18 mouse cellular contexts compared by ENCODE assay signal in genomic region chr1:92055149-92055548, GRCm38 (mm10).
A peak's percentile ranks its signal among the peaks of the same experiment; 100 is the strongest.
DNase-seq lines count a peak whose midpoint lies in the region; ATAC-seq and TF ChIP-seq lines count a peak whose summit lies in the region.
"Had no signal": no experiment of that assay in that cellular context is flagged by ENCODE, and none has a peak within 500 bp of the region (broad histone marks: within the 10 kb centered on the region; RNA-seq: fewer than 3 reads in every experiment).

No protein-coding gene starts in this region.

- H3K27ac ChIP-seq in heart, embryonic 15.5 days, result peak overlapping the region; percentile 42
- no peak overlapping the region for H3K27ac ChIP-seq in stomach, embryonic 14.5 days (ENCODE audit: low read length)
- H3K27ac ChIP-seq in stomach, postnatal 0 days (replicated peaks), result no peak overlapping the region
- H3K27ac ChIP-seq: forebrain, embryonic 12.5 days; liver, embryonic 13.5 days had no signal

- no peak for TF ChIP-seq CTCF in stomach, postnatal 0 days (IDR thresholded peaks at IDR 0.05; ENCODE audit: low read depth)

- no peak; the same call in 1 of the 2 replicates for ATAC-seq in heart, embryonic 15.5 days (replicated peaks; ENCODE audit: insufficient number of reproducible peaks, insufficient read depth, low FRiP score, low read depth)
- peak; percentile 42; the same call in 1 of the 2 replicates for ATAC-seq in stomach, embryonic 14.5 days (ENCODE audit: insufficient number of reproducible peaks, insufficient read depth, low FRiP score, low read depth)
- no peak for ATAC-seq in stomach, postnatal 0 days (ENCODE audit: low FRiP score, low TSS enrichment)
- ATAC-seq: inflammation-experienced regulatory T-cells, adult 6 months had no signal

- no peaks in the 10 kb centered on the region for H3K27me3 ChIP-seq in heart, embryonic 15.5 days
- no peaks in the 10 kb centered on the region for H3K27me3 ChIP-seq in stomach, embryonic 14.5 days (ENCODE audit: control insufficient read depth, insufficient read depth, low read length)
- H3K27me3 ChIP-seq in stomach, postnatal 0 days (ENCODE audit: control insufficient read depth, insufficient read depth, low read length), result no peaks in the 10 kb centered on the region
- H3K27me3 ChIP-seq: forebrain, embryonic 12.5 days; liver, embryonic 13.5 days had no signal

- H3K9ac ChIP-seq in heart, embryonic 15.5 days, result no peak overlapping the region
- no peak overlapping the region for H3K9ac ChIP-seq in stomach, embryonic 14.5 days (replicated peaks; ENCODE audit: low read depth, low read length)
- no peak overlapping the region for H3K9ac ChIP-seq in stomach, postnatal 0 days (ENCODE audit: low read length)
- H3K9ac ChIP-seq: forebrain, embryonic 12.5 days; liver, embryonic 13.5 days had no signal

- DNase-seq in adrenal gland, postnatal 10 days, result peak; percentile 35
- DNase-seq in adrenal gland, adult 2 months, result no peak
- no peak for DNase-seq in heart, postnatal 36 days
- DNase-seq in kidney, adult 9 months, result peak; percentile 53
- DNase-seq in kidney, postnatal 14 days, result no peak
- no peak for DNase-seq in stomach, postnatal 0 days (ENCODE audit: low spot score)
- DNase-seq: cerebellum, adult 18-20 months; cerebellum, postnatal 36 days; gastrocnemius, postnatal 14 days; liver, embryonic 13.5 days; midbrain, embryonic 14.5 days; retina, postnatal 1 day; right cerebral cortex, postnatal 4 days; thymus, postnatal 36 days had no signal

- intact Hi-C loops in heart, postnatal 36 days (cut with DNase I), result no loop called here

- H3K4me2 ChIP-seq in heart, embryonic 15.5 days, result no peak overlapping the region
- no peak overlapping the region for H3K4me2 ChIP-seq in stomach, embryonic 14.5 days (replicated peaks; ENCODE audit: low read depth, low read length)
- no peak overlapping the region for H3K4me2 ChIP-seq in stomach, postnatal 0 days (replicated peaks; ENCODE audit: low read depth)
- H3K4me2 ChIP-seq: forebrain, embryonic 12.5 days; liver, embryonic 13.5 days had no signal

- no peaks in the 10 kb centered on the region for H3K36me3 ChIP-seq in heart, embryonic 15.5 days
- H3K36me3 ChIP-seq in stomach, embryonic 14.5 days (ENCODE audit: control insufficient read depth, insufficient read depth, low read length), result no peaks in the 10 kb centered on the region
- H3K36me3 ChIP-seq in stomach, postnatal 0 days (ENCODE audit: control insufficient read depth, insufficient read depth, low read length), result no peaks in the 10 kb centered on the region
- H3K36me3 ChIP-seq: forebrain, embryonic 12.5 days; liver, embryonic 13.5 days had no signal

- no peak for TF ChIP-seq EP300 in stomach, postnatal 0 days (optimal IDR thresholded peaks at IDR 0.05)

- H3K4me1 ChIP-seq in heart, embryonic 15.5 days (replicated peaks), result peaks cover 39% of the 10 kb centered on the region
- H3K4me1 ChIP-seq in stomach, embryonic 14.5 days (ENCODE audit: control insufficient read depth, insufficient read depth, low read length), result peaks cover 16% of the 10 kb centered on the region; the same call in 1 of the 2 replicates
- H3K4me1 ChIP-seq in stomach, postnatal 0 days (replicated peaks; ENCODE audit: control insufficient read depth, insufficient read depth), result peaks cover 3% of the 10 kb centered on the region; the same call in 1 of the 2 replicates

- no peak overlapping the region for H3K4me3 ChIP-seq in heart, embryonic 15.5 days
- H3K4me3 ChIP-seq in stomach, embryonic 14.5 days (ENCODE audit: low read depth, low read length), result no peak overlapping the region
- no peak overlapping the region for H3K4me3 ChIP-seq in stomach, postnatal 0 days (ENCODE audit: low read depth, low read length)
- H3K4me3 ChIP-seq: forebrain, embryonic 12.5 days; liver, embryonic 13.5 days had no signal

- WGBS in heart, embryonic 15.5 days, result 17% methylated on average over 2 of the region's 2 CpGs
- 43% methylated on average over 2 of the region's 2 CpGs for WGBS in stomach, embryonic 14.5 days
- 22% methylated on average over 2 of the region's 2 CpGs for WGBS in stomach, postnatal 0 days

- H3K9me3 ChIP-seq in heart, embryonic 15.5 days (replicated peaks), result no peaks in the 10 kb centered on the region
- H3K9me3 ChIP-seq in stomach, embryonic 14.5 days (ENCODE audit: control insufficient read depth, low read depth, low read length), result no peaks in the 10 kb centered on the region
- no peaks in the 10 kb centered on the region for H3K9me3 ChIP-seq in stomach, postnatal 0 days (ENCODE audit: control insufficient read depth, low read length)
- H3K9me3 ChIP-seq: forebrain, embryonic 12.5 days; liver, embryonic 13.5 days had no signal

Comparison
In these comparisons a context has a peak if more than half of its experiments do, and no peak if none do; other contexts are left out.
1. DNase-seq: peak in adrenal gland, postnatal 10 days (single experiment) and kidney, adult 9 months (single experiment); none in adrenal gland, adult 2 months (single experiment), heart, postnatal 36 days (0 of 2), kidney, postnatal 14 days (single experiment) and stomach, postnatal 0 days (single experiment).